In genomic region chr19:4495814-4496213, GRCm38 (mm10) we compare ENCODE assay signal across 20 mouse cellular contexts. TPM values are rescaled to one million over a fixed set of nuclear protein-coding genes. Genes with fewer than 3 reads are reported as not detected.
"Had no signal": no experiment of that assay in that cellular context is flagged by ENCODE, and none has a peak within 500 bp of the region (broad histone marks: within the 10 kb centered on the region; RNA-seq: fewer than 3 reads in every experiment).

No protein-coding gene starts in this region.

- H3K9ac ChIP-seq: neural tube, embryonic 13.5 days; neural tube, embryonic 15.5 days; stomach, embryonic 15.5 days had no signal

- H3K27ac ChIP-seq: neural tube, embryonic 13.5 days; neural tube, embryonic 15.5 days; stomach, embryonic 15.5 days had no signal

- DNase-seq: retina, postnatal 1 day; right cerebral cortex, adult 18-20 months; right cerebral cortex, postnatal 14 days; right cerebral cortex, postnatal 25 days; right cerebral cortex, postnatal 4 days; spleen, adult 18-20 months; thymus, adult 18-20 months; thymus, adult 2 months; thymus, postnatal 14 days; thymus, postnatal 25 days; thymus, postnatal 36 days; thymus, postnatal 4 days had no signal

- H3K27me3 ChIP-seq: neural tube, embryonic 13.5 days; neural tube, embryonic 15.5 days; stomach, embryonic 15.5 days had no signal

- H3K36me3 ChIP-seq: neural tube, embryonic 13.5 days; neural tube, embryonic 15.5 days; stomach, embryonic 15.5 days had no signal

- H3K4me3 ChIP-seq: neural tube, embryonic 13.5 days; neural tube, embryonic 15.5 days; stomach, embryonic 15.5 days had no signal

- H3K9me3 ChIP-seq: neural tube, embryonic 13.5 days; neural tube, embryonic 15.5 days; stomach, embryonic 15.5 days had no signal

- H3K4me2 ChIP-seq: neural tube, embryonic 13.5 days; neural tube, embryonic 15.5 days; stomach, embryonic 15.5 days had no signal

RNA-seq across cellular contexts. Expression of gene 2010003K11Rik, which starts 2.6 kb away (rescaled TPM):
- total RNA-seq: neutrophil, adult 5-6 weeks had no signal
- polyA plus RNA-seq: neural tube, embryonic 13.5 days; neural tube, embryonic 14.5 days; spleen, adult 2 months; stomach, embryonic 14.5 days; thymus, postnatal 0 days had no signal

RNA-seq across cellular contexts. Expression of gene Syt12, which starts 18.6 kb away (rescaled TPM):
- total RNA-seq: neutrophil, adult 5-6 weeks had no signal

RNA-seq across cellular contexts. Expression of gene Rhod, which starts 56.6 kb away (rescaled TPM):
- total RNA-seq: neutrophil, adult 5-6 weeks had no signal
